Mouse (Mus musculus): ENCODE measurements at regions not wholly inside any gene's neighbourhood (a gene's known extent, or its start where the extent isn't known, plus 50 kb on each side); places are given as distances from the start of the nearest gene placed in this dataset.

- TF ChIP-seq EP300 (IDR thresholded peaks at IDR 0.05) = no peak
- TF ChIP-seq CTCF (IDR thresholded peaks at IDR 0.05) = no peak
These were observed 176.9 kb upstream of the Nampt start for GRCm38 (mm10) chr12:32642493-32642892.
